Mouse (Mus musculus): ENCODE data around the gene I830077J02Rik.

The I830077J02Rik gene

GRCm38 (mm10) chr3:105892572-105893495 lies 39.6 kb downstream of the I830077J02Rik start:
- no peak for DNase-seq

DNA sequence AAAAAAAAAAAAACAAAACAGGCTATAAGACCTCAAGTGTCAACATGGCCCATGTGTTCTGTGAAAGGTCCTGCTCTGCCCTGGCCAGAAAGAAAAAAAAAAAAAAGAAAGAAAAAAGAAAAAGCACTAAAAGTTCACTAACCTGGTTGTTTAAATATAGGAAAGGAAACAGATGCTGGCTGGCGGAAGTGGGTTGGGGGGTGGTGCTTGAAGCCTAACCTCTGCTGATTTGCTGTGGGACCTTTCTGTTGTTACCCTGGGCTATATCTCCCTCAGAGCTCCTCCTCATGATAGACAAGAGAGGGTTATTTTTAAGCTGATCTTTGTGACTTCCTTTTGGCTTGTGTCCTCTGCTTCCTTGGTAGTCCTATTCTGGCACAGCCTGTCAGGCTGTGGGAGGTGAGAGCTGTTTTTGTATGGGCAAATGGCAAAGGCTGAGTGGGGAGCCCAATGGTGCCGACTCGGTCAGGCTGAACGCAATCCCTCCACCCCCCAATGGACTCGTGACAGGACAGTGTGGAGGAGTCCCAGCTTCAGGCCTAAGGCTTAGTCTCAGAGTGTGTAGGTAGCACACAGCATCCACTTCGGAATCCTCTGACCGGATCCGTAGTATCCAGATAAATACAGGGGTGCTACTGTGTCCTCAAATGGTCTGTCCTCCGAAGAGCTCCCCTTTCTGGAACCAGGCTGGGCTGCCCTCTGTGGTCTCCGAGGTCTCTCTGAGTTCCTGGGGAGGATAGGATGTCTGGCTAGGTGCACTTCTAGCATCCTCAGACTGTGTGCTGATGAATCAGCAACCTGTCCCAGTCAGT lies 40.5 kb downstream of the I830077J02Rik start:
- no peak for DNase-seq

- no peak for DNase-seq
These were observed 41.3 kb downstream of the I830077J02Rik start for GRCm38 (mm10) chr3:105891141-105891540.

DNA sequence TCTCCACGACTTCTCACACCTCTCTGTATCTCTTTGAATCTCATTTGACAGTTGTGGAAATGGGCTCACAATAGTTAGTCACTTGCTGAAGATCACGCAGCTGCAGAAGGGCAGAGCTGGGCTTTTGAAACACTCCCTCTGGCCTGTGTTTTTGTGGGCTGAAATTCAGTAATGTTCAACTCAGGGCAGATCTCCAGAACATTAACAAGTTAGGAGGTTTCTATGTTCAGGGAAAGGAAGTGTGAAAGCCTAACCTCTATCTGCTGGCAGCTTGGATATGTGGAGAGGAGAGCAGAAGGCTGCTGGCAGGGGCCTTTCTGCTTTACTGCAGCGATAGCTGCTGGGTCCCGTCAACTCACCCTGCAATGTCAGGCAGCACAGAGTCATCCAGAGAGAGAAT lies 42.2 kb downstream of the I830077J02Rik start:
- no peak for DNase-seq

DNA sequence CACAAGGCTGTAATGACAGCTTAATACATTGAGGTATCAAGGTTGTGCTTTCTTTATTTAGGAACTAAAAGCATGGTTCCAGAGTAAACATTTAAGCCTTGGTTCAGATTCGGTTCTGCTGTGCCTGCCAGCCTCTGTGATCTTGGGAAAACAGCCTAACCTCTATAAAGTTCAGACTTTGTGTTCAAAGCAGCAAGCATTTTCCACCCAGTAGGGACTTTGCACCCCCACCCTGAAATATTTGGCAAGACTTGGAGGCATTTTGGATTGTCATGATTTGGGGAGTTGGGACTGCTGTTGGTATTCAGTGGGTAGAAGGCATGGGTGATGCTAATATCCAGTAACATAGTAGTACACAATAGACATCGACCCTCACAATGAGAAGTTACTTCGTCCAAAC lies 43.5 kb downstream of the I830077J02Rik start:
- DNase-seq: no peak

DNA sequence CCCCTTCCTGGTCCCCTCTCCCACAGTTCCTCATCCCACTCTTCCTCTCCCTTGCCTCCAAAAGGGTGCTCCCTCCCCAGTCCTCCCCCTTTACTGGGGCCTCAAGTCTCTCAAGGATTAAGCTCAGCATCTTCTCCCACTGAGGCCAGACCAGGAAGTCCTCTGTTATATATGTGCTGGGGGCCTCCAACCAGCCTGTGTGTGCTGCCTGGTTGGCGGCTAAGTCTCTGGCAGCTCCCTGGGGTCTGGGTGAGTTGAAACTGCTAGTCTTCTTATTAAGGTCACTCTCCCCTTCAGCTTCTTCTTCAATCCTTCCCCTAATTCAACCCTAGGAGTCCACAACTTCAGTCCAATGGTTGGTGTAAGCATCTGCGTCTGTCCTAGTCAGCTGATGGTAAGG lies 49.4 kb downstream of the I830077J02Rik start:
- no peak for DNase-seq

- no peak for DNase-seq
These were observed 50.4 kb downstream of the I830077J02Rik start for GRCm38 (mm10) chr3:105882105-105882504.

GRCm38 (mm10) chr3:105880419-105880818 lies 52.0 kb downstream of the I830077J02Rik start:
- DNase-seq: no peak

GRCm38 (mm10) chr3:105878751-105879150 lies 53.7 kb downstream of the I830077J02Rik start:
- no peak for DNase-seq

DNA sequence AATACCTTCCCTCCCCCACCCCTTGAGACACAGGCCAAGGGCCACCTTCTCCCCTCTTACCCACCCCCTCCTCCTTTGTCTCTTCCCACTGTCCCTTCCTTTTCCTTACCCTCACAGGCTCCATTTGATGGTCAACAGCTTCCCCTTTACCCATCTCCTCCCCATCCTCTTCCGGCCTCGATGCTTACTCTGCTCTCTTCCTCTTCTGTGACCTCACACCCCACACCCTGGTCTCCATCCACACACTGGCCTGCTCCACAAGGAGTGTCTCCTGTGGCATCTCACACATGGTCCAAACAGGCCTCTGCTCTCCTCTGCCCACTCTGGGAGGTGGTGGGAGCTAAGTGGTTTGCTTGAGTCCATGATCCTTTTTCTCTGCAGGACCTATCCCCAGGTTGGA lies 54.5 kb downstream of the I830077J02Rik start:
- DNase-seq: no peak

GRCm38 (mm10) chr3:105877252-105877803 lies 55.1 kb downstream of the I830077J02Rik start:
- DNase-seq: no peak

GRCm38 (mm10) chr3:105876022-105876421 lies 56.4 kb downstream of the I830077J02Rik start:
- DNase-seq: no peak

Measured in right cerebral cortex, postnatal 4 days (tissue).